Mouse (Mus musculus): ENCODE measurements around the gene Ppp6c. TPM values are rescaled to one million over a fixed set of nuclear protein-coding genes. Genes with fewer than 3 reads are reported as not detected.

Ppp6c gene
- 10.7 and 13.3 TPM in 2 replicates for polyA plus RNA-seq (2012; rRNA removed)

GRCm38 (mm10) chr2:39226019-39226640 lies at the start of gene Ppp6c:
TSS of gene Ppp6c (minus strand) at chr2:39226451.

GRCm38 (mm10) chr2:39190561-39191056 lies 35.6 kb downstream of the Ppp6c start, which contains the start of gene Scai:
TSS of gene Scai (minus strand) at chr2:39190734.

Other genes with a start within 250 kb of the Ppp6c start
- 0.24 and 0.57 TPM in 2 replicates for gene Wdr38, start 229.0 kb downstream of the Ppp6c start, polyA plus RNA-seq (2012; rRNA removed)
- gene Arpc5l, start 221.1 kb downstream of the Ppp6c start, polyA plus RNA-seq (2012; rRNA removed): 37.8 and 42.9 TPM in 2 replicates
- 118 and 188 TPM in 2 replicates for gene Rpl35, start 220.8 kb downstream of the Ppp6c start, polyA plus RNA-seq (2012; rRNA removed)
- gene Golga1, start 160.9 kb downstream of the Ppp6c start, polyA plus RNA-seq (2012; rRNA removed): 8.1 and 9.6 TPM in 2 replicates
- gene Scai, start 35.7 kb downstream of the Ppp6c start, polyA plus RNA-seq (2012; rRNA removed): 0.19 and 0.34 TPM in 2 replicates